Mouse (Mus musculus): Measurements from ENCODE around the gene Gm20721. TPM values are rescaled to one million over a fixed set of nuclear protein-coding genes. Genes with fewer than 3 reads are reported as not detected.

Gm20721 gene
- polyA plus RNA-seq, 1 experiment from 2014 or later: 9.1 TPM

GRCm38 (mm10) chr2:174334415-174334814 is 12.1 kb downstream of the Gm20721 start:
- ATAC-seq (ENCODE audit: insufficient read depth, low FRiP score, low TSS enrichment) (no peak), DNase-seq (ENCODE audit: low spot score) (no peak)
- 83% methylated on average over 10 of the region's 10 CpGs for WGBS
- Histone ChIP-seq H3K9me3 (ENCODE audit: control insufficient read depth, low read length) (no peaks in the 10 kb centered on the region), H3K4me1 (ENCODE audit: control insufficient read depth, insufficient read depth, low read length) (peaks cover 7% of the 10 kb centered on the region; the same call in 1 of the 2 replicates), H3K36me3 (ENCODE audit: control insufficient read depth, insufficient read depth, low read length) (no peaks in the 10 kb centered on the region), H3K4me2 (ENCODE audit: low read depth) (no peak overlapping the region), H3K9ac (ENCODE audit: low read length) (no peak overlapping the region), H3K4me3 (ENCODE audit: low read depth, low read length) (no peak overlapping the region), H3K27ac (ENCODE audit: low read depth, low read length) (no peak overlapping the region), H3K27me3 (ENCODE audit: control insufficient read depth, insufficient read depth, low read length) (no peaks in the 10 kb centered on the region)

- Histone ChIP-seq H3K4me1 (ENCODE audit: control insufficient read depth, insufficient read depth, low read length) (peaks cover 13% of the 10 kb centered on the region; the same call in 1 of the 2 replicates), H3K9ac (ENCODE audit: low read length) (no peak overlapping the region), H3K4me3 (ENCODE audit: low read depth, low read length) (no peak overlapping the region), H3K9me3 (ENCODE audit: control insufficient read depth, low read length) (no peaks in the 10 kb centered on the region), H3K27me3 (ENCODE audit: control insufficient read depth, insufficient read depth, low read length) (no peaks in the 10 kb centered on the region), H3K4me2 (ENCODE audit: low read depth) (peak overlapping the region; percentile 7; the same call in 1 of the 2 replicates), H3K36me3 (ENCODE audit: control insufficient read depth, insufficient read depth, low read length) (no peaks in the 10 kb centered on the region), H3K27ac (ENCODE audit: low read depth, low read length) (no peak overlapping the region)
- no peak for ATAC-seq (ENCODE audit: insufficient read depth, low FRiP score, low TSS enrichment)
- no peak for DNase-seq (ENCODE audit: low spot score)
- 68% methylated on average over 7 of the region's 7 CpGs for WGBS
Measured at GRCm38 (mm10) chr2:174333239-174333890, 13.1 kb downstream of the Gm20721 start.

DNA sequence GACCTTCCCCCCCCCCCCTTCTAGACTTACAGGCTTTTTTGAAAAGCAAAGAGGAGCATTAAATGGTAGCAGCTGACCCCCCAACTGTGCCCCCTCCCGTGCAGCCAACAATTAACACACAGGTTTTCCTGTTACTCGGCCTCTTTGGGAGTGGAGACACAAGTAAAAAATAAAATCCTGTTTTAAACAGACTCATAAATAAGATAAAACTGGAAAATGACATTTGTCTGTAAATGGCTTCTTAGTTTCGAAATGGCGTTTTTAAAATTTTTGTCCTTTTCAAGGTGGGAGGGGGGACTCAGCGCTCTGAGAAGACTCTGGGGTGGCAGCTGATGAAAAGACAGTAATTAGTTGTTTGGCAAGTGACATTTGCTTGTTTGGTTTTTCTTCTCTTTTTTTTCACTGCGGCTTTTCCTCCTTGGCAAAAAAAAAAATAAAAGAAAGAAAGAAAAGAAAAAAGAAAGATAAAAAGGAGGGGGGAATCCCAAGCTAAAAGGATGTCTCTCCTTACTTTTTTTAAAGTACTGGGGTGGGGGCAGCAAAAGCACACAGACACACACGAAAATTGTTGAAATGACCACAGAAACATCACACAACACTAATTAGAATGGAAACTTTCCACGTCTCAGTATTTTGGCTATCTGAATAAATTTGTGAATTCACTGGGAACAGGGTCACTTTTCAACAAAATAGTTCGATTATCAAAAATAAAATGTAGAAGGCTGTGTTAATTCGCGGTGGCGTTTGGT is 15.1 kb downstream of the Gm20721 start:
- Histone ChIP-seq H3K9me3 (ENCODE audit: control insufficient read depth, low read length) (no peaks in the 10 kb centered on the region), H3K36me3 (ENCODE audit: control insufficient read depth, insufficient read depth, low read length) (no peaks in the 10 kb centered on the region), H3K4me2 (ENCODE audit: low read depth) (peak overlapping the region; percentile 63), H3K27me3 (ENCODE audit: control insufficient read depth, insufficient read depth, low read length) (no peaks in the 10 kb centered on the region), H3K9ac (ENCODE audit: low read length) (peak overlapping the region; percentile 100), H3K4me1 (ENCODE audit: control insufficient read depth, insufficient read depth, low read length) (peaks cover 13% of the 10 kb centered on the region; the same call in 1 of the 2 replicates), H3K4me3 (ENCODE audit: low read depth, low read length) (peak overlapping the region; percentile 95), H3K27ac (ENCODE audit: low read depth, low read length) (no peak overlapping the region)
- ATAC-seq (ENCODE audit: insufficient read depth, low FRiP score, low TSS enrichment) (no peak), DNase-seq (ENCODE audit: low spot score) (no peak)
- 29% methylated on average over 12 of the region's 12 CpGs for WGBS

- peak; percentile 83 for DNase-seq (ENCODE audit: low spot score)
- no peaks in the 10 kb centered on the region for H3K9me3 ChIP-seq (ENCODE audit: control insufficient read depth, low read length)
- H3K4me1 ChIP-seq (ENCODE audit: control insufficient read depth, insufficient read depth, low read length): peaks cover 13% of the 10 kb centered on the region; the same call in 1 of the 2 replicates
- H3K27me3 ChIP-seq (ENCODE audit: control insufficient read depth, insufficient read depth, low read length): no peaks in the 10 kb centered on the region
- H3K4me2 ChIP-seq (ENCODE audit: low read depth): peak overlapping the region; percentile 63
- H3K27ac ChIP-seq (ENCODE audit: low read depth, low read length): peak overlapping the region; percentile 98
- WGBS: 0% methylated on average over 42 of the region's 48 CpGs
- ATAC-seq (ENCODE audit: insufficient read depth, low FRiP score, low TSS enrichment): peak; percentile 62
- H3K4me3 ChIP-seq (ENCODE audit: low read depth, low read length): peak overlapping the region; percentile 95
- H3K36me3 ChIP-seq (ENCODE audit: control insufficient read depth, insufficient read depth, low read length): no peaks in the 10 kb centered on the region
- H3K9ac ChIP-seq (ENCODE audit: low read length): peak overlapping the region; percentile 100
Measured at GRCm38 (mm10) chr2:174330616-174331191, 15.8 kb downstream of the Gm20721 start.

DNA sequence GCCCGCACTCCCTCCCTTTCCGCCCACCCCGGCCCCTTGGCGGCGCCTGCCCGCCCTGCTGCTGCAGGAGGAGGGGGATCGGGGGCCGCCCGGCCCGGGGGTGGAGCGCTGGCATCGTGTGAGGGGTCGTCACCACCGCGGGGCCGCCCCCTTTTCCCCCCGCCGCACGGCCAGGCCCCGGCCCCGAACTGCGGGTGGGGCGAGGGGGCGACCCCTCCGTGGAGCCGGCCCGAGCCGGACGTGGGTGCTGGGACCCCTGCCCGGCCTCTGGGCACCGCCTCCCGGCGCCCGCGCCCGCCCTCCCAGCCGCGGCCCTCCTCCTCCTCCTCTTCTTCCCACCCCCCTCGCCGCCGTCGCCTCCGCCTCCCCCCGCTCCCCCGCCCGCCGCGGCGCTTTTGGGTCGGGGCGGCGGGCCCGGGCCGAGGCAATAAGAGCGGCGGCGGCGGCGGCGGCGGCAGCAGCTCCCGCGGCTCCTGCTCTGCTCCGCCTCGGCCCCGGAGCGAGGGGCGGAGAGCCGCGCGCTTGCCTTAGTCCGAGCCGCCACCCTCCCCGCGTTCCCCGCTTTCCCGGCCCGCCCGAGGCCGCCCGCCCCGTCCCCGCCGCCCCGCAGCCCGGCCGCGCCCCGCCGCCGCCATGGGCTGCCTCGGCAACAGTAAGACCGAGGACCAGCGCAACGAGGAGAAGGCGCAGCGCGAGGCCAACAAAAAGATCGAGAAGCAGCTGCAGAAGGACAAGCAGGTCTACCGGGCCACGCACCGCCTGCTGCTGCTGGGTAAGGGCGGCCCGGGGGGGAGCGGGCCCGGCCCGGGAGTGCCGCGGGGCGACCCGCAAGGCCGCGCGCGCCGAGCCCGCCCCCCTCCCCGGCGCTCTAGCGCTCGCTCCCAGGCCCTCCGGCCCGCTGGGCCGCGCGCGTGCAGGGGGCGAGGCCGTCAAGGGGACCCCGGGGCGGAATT is 16.6 kb downstream of the Gm20721 start:
- H3K27ac ChIP-seq (ENCODE audit: low read depth, low read length): peak overlapping the region; percentile 98
- WGBS: under 1% methylated on average over 55 of the region's 131 CpGs
- H3K4me3 ChIP-seq (ENCODE audit: low read depth, low read length): peak overlapping the region; percentile 95
- no peaks in the 10 kb centered on the region for H3K36me3 ChIP-seq (ENCODE audit: control insufficient read depth, insufficient read depth, low read length)
- ATAC-seq (ENCODE audit: insufficient read depth, low FRiP score, low TSS enrichment) (peak; percentile 79), DNase-seq (ENCODE audit: low spot score) (peak; percentile 93)
- H3K9me3 ChIP-seq (ENCODE audit: control insufficient read depth, low read length): no peaks in the 10 kb centered on the region
- H3K9ac ChIP-seq (ENCODE audit: low read length): peak overlapping the region; percentile 100
- no peaks in the 10 kb centered on the region for H3K27me3 ChIP-seq (ENCODE audit: control insufficient read depth, insufficient read depth, low read length)
- H3K4me1 ChIP-seq (ENCODE audit: control insufficient read depth, insufficient read depth, low read length): peaks cover 13% of the 10 kb centered on the region; the same call in 1 of the 2 replicates
- H3K4me2 ChIP-seq (ENCODE audit: low read depth): peak overlapping the region; percentile 63

DNA sequence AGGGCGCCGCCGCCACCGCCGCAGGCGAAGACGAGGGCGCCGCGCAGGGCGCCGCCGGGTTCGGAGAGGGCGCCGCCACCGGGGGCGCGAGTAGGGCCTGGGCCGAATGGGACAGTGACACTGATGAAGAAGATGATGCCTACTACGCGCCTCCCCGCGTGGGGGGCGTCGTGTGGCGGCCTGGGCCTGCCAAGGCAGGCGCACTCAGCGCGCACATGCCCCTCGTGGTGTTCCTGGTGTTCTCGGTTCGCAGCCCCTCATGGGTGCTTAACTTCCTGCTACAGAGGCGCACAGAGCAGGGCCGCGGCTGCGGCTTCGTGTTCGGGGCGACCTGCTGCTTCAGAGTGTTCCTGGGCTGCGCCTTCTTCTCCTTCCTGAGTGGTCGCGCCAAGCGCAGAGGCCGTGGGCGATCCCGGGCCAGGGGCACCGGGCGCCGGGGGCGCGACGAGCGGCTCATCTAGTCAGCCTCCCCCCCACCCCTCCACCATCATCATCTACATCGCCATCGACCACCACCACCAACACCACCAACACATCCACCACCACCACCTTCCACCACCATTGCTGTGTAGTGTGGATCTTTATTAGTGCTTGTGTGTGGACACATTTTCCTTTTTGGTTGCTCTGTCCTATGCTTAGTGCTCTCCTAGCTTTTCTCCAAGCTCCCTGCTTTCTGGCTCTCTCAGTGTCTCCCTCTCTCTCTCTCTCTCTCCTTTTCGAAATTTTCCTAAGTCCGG is 17.4 kb downstream of the Gm20721 start:
- H3K27ac ChIP-seq (ENCODE audit: low read depth, low read length): peak overlapping the region; percentile 98
- no peaks in the 10 kb centered on the region for H3K9me3 ChIP-seq (ENCODE audit: control insufficient read depth, low read length)
- 39% methylated on average over 25 of the region's 58 CpGs for WGBS
- no peaks in the 10 kb centered on the region for H3K27me3 ChIP-seq (ENCODE audit: control insufficient read depth, insufficient read depth, low read length)
- ATAC-seq (ENCODE audit: insufficient read depth, low FRiP score, low TSS enrichment): peak; percentile 5
- H3K4me1 ChIP-seq (ENCODE audit: control insufficient read depth, insufficient read depth, low read length): peaks cover 13% of the 10 kb centered on the region; the same call in 1 of the 2 replicates
- H3K4me3 ChIP-seq (ENCODE audit: low read depth, low read length): peak overlapping the region; percentile 95
- H3K36me3 ChIP-seq (ENCODE audit: control insufficient read depth, insufficient read depth, low read length): no peaks in the 10 kb centered on the region
- peak overlapping the region; percentile 100 for H3K9ac ChIP-seq (ENCODE audit: low read length)
- DNase-seq (ENCODE audit: low spot score): peak; percentile 55
- H3K4me2 ChIP-seq (ENCODE audit: low read depth): peak overlapping the region; percentile 63

DNA sequence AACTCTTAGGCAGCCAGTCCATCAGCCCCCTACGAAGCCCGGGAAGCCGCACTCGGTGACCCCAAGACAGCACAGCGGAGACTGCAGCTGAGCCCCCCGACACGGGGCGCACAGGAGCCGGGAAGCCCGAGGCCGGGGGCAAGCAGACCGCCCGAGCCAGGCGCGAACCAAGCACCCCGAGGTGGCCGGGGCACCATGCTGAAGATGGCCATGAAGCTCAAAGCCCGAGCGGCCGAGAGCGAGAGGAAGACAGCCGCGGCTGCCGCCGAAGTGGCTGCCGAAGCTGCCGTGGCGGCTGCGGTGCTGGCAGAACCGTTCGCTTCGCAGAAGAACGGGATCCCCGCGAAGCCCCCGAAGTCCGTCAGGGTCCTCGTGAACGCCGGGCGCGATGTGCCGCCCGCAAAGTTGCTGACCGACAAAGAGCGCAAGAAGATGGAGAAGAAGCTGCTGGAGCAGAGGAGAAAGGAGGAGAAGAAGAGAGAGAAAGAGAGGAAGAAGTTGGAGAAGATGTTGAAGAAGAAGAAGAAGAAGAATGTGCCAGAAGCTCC is 18.1 kb downstream of the Gm20721 start:
- Histone ChIP-seq H3K27ac (ENCODE audit: low read depth, low read length) (peak overlapping the region; percentile 98), H3K4me2 (ENCODE audit: low read depth) (peak overlapping the region; percentile 63), H3K4me1 (ENCODE audit: control insufficient read depth, insufficient read depth, low read length) (peaks cover 10% of the 10 kb centered on the region; the same call in 1 of the 2 replicates), H3K27me3 (ENCODE audit: control insufficient read depth, insufficient read depth, low read length) (no peaks in the 10 kb centered on the region), H3K4me3 (ENCODE audit: low read depth, low read length) (peak overlapping the region; percentile 95), H3K36me3 (ENCODE audit: control insufficient read depth, insufficient read depth, low read length) (no peaks in the 10 kb centered on the region), H3K9me3 (ENCODE audit: control insufficient read depth, low read length) (no peaks in the 10 kb centered on the region), H3K9ac (ENCODE audit: low read length) (peak overlapping the region; percentile 100)
- ATAC-seq (ENCODE audit: insufficient read depth, low FRiP score, low TSS enrichment) (no peak), DNase-seq (ENCODE audit: low spot score) (no peak)
- 60% methylated on average over 46 of the region's 46 CpGs for WGBS
